Mouse (Mus musculus): ENCODE measurements at regions not wholly inside any gene's neighbourhood (a gene's known extent, or its start where the extent isn't known, plus 50 kb on each side); places are given as distances from the start of the nearest gene placed in this dataset.
A peak's percentile ranks its signal among the peaks of the same experiment; 100 is the strongest.

DNA sequence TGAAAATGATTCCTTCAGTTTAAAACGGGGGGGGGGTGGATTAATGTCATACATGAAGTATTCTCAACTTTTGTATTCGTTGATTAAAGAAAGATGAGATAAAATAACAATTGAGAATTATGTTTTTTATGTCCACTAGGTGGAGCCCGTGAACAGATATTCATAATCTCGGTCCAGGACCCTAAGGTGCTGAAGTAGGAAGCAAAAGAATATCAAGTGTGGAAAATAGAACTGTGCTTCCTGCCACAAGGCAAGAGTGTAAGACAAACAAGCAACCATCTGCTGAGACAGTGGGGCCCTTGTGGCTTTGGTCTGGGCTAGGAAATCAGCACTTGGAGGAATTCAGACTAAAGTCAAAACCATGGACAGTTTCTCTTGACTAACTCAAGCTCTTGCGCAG is 50.9 kb upstream of the Kap start:
- TF ChIP-seq CTCF (IDR thresholded peaks at IDR 0.05) = peak; percentile 64
- no peak for DNase-seq
- Histone ChIP-seq H3K4me3 (no peak overlapping the region), H3K27ac (no peak overlapping the region)
- intact Hi-C loops (cut with DNase I) = loop anchor here (5.0 kb wide), 1 partner anchor 488 kb away; no protein-coding TSS in a partner anchor

DNA sequence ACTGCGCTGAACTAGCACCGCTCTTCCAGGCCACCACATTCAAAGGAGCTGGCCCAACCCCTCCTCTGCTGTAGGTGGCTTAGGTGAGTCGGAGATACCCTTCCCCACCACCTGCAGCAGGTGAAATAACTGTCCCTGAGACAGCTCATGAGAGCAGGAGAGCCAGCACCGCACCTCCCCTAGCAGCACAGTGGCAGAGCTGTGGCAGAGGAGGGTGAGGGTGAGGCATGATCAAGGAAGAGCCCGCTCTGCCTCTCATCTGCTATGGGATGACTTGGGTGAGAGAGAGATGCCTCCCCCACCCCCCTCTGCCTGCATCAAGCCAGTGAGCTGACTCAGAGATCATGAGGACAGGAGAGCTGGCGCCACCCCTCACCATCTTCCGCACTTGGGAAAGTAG is 81.1 kb upstream of the Kap start:
- H3K4me3 ChIP-seq = no peak overlapping the region
- intact Hi-C loops (cut with DNase I) = no loop called here
- no peak overlapping the region for H3K27ac ChIP-seq
- TF ChIP-seq CTCF (IDR thresholded peaks at IDR 0.05) = no peak
- DNase-seq = no peak

DNA sequence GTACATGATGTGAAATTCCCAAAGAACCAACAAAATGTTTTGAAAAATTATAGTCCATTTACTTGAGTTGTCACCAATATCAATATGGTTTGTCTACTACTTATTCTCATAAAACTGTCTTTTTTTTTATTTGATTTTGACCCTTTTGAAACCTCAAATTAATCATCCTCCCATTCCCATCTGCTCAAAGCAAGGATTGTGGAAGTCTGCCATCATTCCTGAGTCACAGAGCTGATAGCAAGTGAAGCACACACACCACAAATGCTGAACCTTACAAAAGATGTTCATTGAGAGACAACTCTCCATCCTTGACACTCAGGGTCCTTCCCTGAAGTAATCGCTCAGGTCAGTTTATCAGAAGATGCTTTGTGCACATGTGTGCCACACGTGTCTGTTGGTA is 82.1 kb upstream of the Kap start:
- no peak for TF ChIP-seq CTCF (IDR thresholded peaks at IDR 0.05)
- H3K27ac ChIP-seq = no peak overlapping the region
- DNase-seq = no peak
- H3K4me3 ChIP-seq = no peak overlapping the region
- intact Hi-C loops (cut with DNase I) = no loop called here

DNA sequence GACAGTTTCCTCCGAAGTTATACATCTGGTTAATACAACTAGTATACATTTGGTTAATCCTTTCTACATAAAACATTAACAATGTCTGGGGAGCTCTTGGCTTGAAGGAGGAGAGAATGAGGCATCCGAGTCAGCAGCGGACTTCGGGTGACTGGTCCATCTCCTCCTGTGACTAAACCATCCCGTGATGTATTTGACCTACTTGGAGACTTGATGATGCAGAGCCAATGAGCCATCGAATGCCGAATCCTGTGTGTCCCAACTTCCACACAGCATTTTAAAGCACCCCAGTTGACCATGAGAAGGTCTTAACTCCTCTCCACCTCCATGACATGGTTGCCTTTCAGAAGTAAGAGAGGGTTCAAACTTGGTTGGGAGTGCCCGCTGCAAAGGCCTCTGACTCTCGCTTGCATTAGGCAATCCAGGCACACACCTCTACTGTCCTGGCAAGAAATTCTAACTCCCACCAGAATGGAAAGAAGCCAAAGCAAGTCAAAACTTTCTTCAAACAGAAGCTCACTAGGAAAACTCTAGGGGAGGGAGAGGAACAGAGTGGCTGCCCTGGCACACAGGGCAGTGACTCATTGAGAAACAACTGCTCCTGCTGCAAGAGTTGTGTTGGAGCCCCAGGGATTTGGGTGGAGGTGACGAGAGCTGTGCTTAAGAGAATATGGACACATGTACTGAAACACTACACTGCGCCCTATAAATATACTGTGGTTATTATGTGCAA is 75.4 kb upstream of the Etv6 start:
- Histone ChIP-seq H3K4me3 (no peak overlapping the region), H3K27ac (no peak overlapping the region)
- intact Hi-C loops (cut with DNase I) = loop anchor here (5.0 to 10.0 kb wide), 3 partner anchors 72 to 282 kb away; no protein-coding TSS in a partner anchor
- TF ChIP-seq CTCF (IDR thresholded peaks at IDR 0.05) = no peak
- DNase-seq = no peak

DNA sequence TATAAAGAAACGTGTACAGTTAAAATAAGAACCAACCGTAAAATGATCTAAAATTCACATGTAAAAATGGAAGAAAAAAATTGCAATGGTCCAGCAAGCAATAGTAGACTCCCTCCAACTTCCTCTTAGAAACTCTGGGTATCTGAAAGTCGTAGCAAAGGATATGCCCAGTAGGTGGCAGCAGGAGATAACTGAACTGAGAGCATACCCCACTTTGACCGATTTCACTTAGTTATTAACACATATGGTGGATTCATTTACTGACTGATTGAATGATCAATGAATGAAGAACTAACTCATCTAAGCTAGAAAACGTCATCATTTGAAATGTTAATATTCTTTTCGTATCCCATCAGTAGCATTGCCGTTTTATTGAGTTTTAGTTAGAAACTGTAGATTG is 74.8 kb upstream of the Etv6 start:
- TF ChIP-seq CTCF (IDR thresholded peaks at IDR 0.05) = peak; percentile 90
- peak; percentile 68 for DNase-seq
- intact Hi-C loops (cut with DNase I) = loop anchor here (1.0 to 10.0 kb wide), 4 partner anchors 72 to 429 kb away; no protein-coding TSS in a partner anchor
- Histone ChIP-seq H3K27ac (no peak overlapping the region), H3K4me3 (no peak overlapping the region)

DNA sequence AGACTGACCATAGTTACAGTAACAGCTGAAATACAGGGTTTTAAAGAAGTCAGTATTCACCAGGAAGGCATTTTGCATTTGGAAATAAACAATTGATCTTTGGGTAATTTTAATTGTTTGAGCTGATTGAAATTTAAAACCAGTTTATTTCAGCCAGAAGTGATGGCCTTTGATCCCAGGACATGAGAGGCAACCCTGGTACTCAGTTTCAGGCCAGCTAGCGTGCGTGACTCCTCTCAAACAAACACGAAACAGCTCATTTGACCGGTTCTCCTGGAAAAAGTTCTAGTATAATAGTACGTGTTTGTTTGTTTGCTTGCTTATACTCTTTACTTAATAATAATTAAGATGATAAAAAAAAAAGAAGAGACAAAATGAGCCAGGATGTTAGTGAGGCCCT is 72.9 kb upstream of the Etv6 start:
- TF ChIP-seq CTCF (IDR thresholded peaks at IDR 0.05) = no peak
- H3K4me3 ChIP-seq = no peak overlapping the region
- no peak for DNase-seq
- H3K27ac ChIP-seq = no peak overlapping the region
- intact Hi-C loops (cut with DNase I) = loop anchor here (5.0 to 10.0 kb wide), 3 partner anchors 70 to 280 kb away; no protein-coding TSS in a partner anchor

DNA sequence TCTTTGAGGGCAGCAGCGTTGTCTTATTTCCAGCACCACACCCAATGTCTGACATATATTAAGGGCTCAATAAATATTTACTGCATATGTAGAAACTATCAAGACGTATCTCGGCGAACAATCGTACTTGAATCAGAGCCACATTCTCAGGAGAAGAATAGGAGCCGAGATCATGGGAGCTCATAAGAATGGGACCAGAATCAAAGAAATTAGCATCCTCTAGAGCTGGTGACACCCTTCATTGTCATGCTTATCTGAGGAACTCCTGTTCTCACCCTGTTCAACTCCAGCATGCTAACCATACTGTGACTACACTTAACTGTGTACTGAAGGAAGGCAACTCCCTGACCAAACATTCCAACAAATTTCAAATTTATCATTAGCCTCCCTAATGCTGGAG is 72.2 kb upstream of the Etv6 start:
- TF ChIP-seq CTCF (IDR thresholded peaks at IDR 0.05) = no peak
- intact Hi-C loops (cut with DNase I) = loop anchor here (5.0 to 10.0 kb wide), 3 partner anchors 69 to 279 kb away; no protein-coding TSS in a partner anchor
- no peak overlapping the region for H3K27ac ChIP-seq
- no peak for DNase-seq
- H3K4me3 ChIP-seq = no peak overlapping the region

DNA sequence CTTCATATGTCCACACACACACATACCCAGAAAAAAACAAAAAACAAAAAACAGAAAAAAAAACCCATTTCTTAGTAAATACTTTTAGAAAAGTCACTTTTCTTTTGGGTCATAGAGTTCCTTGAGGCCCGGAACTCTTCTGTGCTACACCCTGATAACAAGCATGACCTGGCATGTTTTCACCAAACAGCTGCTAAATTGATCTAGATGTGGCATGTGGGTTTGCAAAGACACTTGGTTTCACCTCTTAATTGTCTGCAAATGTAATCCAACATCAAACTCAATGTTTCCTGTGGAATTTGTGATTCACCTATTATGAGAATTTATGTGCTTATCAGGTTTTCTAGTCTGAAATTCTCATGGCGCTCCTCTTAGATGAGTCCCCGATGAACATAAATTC is 68.2 kb upstream of the Etv6 start:
- H3K4me3 ChIP-seq = no peak overlapping the region
- DNase-seq = no peak
- intact Hi-C loops (cut with DNase I) = loop anchor here (10.0 kb wide), 1 partner anchor 188 kb away; no protein-coding TSS in a partner anchor
- no peak for TF ChIP-seq CTCF (IDR thresholded peaks at IDR 0.05)
- no peak overlapping the region for H3K27ac ChIP-seq

DNA sequence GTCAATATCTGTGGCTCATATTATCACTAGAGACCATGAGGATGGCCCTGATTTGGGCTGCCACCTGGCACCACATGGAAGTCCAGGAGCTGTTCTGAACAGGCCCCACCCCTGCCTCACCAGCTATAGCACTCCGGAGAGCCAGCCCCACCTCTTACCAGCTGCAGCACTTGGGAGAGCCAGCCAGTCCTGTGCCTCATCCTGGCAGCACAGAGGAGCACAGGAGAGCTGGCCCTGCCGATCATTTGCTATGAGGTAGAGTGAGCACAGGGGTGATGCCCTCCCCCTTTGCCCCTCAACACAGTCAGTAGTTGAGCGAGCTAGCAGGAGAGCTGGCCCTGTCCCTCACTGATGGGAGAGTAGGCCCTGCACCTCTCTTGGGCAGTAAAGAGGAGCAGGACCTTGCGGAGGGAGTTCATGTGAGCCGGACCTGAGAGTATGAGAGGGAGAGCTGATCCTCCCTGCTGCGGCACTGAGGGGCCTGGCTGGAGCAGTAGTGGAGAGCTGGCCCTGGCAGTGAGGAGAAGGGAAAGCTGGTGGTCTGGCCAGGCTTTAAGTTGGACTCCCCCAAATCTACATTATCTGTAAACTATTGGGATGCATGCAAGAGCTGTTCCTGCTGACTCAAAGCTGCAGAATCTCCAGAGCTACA is 63.3 kb upstream of the Etv6 start:
- no peak for TF ChIP-seq CTCF (IDR thresholded peaks at IDR 0.05)
- Histone ChIP-seq H3K4me3 (no peak overlapping the region), H3K27ac (no peak overlapping the region)
- intact Hi-C loops (cut with DNase I) = no loop called here
- no peak for DNase-seq

DNA sequence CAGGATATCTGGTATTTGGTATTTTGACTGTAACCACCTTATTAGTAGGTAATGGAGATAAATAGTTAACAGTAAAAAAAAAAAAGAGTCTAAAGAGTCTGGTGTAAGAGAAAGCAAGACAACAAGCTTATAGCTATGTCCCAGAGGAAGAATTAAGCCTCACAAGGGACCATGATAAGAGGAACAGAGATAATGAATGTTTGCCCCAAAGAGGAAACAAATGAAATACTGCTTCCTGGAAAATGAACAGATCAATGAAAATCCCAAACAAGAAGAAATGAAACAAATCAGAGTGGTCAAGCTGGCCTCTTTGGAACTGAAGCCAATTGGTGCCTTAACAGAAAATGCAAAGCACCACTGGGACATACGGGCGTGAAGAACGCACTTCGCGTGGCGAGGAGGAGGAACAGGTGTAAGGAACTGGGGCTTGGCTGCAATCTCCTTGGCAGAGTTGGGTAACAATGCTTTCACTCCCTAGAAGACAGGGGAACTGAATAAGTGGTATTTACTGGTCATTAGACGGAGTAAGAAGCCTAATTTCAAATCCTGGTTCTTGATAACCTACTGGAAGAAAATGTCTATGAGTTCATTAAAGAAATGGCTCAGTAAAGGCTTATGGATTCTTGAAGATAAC is 62.2 kb upstream of the Etv6 start:
- TF ChIP-seq CTCF (IDR thresholded peaks at IDR 0.05) = no peak
- intact Hi-C loops (cut with DNase I) = no loop called here
- Histone ChIP-seq H3K27ac (no peak overlapping the region), H3K4me3 (no peak overlapping the region)
- no peak for DNase-seq

DNA sequence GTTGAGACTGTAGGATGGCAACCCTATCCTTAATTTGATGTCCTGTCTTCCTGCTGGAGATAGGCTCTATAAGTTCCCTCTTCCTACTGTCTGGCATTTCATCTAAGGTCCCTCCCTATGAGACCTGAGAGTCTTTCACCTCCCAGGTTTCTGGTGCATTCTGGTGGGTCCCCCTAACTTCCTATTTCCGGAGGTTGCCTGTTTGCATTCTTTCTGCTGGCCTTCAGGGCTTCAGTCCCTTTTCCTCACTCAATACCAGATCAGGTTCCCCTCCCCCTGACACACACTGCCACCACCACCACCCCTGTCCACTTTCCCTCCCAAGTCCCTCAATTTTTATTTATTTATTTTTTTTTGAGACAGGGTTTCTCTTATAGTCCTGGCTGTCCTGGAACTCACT is 59.5 kb upstream of the Etv6 start:
- no peak for DNase-seq
- TF ChIP-seq CTCF (IDR thresholded peaks at IDR 0.05) = no peak
- H3K27ac ChIP-seq = no peak overlapping the region
- intact Hi-C loops (cut with DNase I) = no loop called here
- H3K4me3 ChIP-seq = no peak overlapping the region

DNA sequence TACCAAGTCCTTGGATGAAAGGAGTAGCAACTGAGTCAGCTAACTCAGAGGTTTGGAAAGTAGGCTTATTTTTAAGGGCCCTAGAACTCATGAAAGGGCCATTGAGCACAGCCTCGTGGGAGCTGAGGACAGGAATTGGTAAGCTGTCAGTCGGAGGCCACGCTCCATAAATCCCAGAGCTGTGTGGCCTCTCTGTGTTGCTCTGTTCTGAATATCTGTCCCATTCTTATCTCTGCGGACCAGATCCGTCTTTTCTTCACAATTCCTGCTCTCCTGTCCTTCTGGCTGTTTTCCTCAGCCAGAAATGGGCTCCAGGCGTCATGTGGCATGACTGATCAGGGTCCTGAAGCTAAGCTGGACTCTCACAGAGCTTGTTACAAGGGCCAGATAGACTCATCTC is 58.6 kb upstream of the Etv6 start:
- no peak for TF ChIP-seq CTCF (IDR thresholded peaks at IDR 0.05)
- intact Hi-C loops (cut with DNase I) = no loop called here
- DNase-seq = no peak
- Histone ChIP-seq H3K4me3 (no peak overlapping the region), H3K27ac (no peak overlapping the region)

Data from gastrocnemius, adult 2 months (tissue).